Mouse (Mus musculus): Measurements from ENCODE around the gene Zbtb8b. TPM values are rescaled to one million over a fixed set of nuclear protein-coding genes. Genes with fewer than 3 reads are reported as not detected.

The Zbtb8b gene
- total RNA-seq, 1 experiment from 2014 or later, result 0.18 TPM

Other genes with a start within 250 kb of the Zbtb8b start
- 14.5 and 17.8 TPM in 2 replicates for gene C77080, start 179.4 kb downstream of the Zbtb8b start, total RNA-seq (2021)
- gene Sync, start 153.2 kb downstream of the Zbtb8b start, total RNA-seq (2021), result 0.61 and 0.86 TPM in 2 replicates
- gene Rbbp4, start 105.5 kb downstream of the Zbtb8b start, total RNA-seq (2021), result 76.8 and 152 TPM in 2 replicates
- 42.7 and 59.1 TPM in 2 replicates for gene Zbtb8os, start 105.2 kb downstream of the Zbtb8b start, total RNA-seq (2021)
- gene Zbtb8a, start 62.7 kb downstream of the Zbtb8b start, total RNA-seq (2021), result 7.0 and 8.7 TPM in 2 replicates
- 70.2 and 81.0 TPM in 2 replicates for gene Bsdc1, start 20.7 kb upstream of the Zbtb8b start, total RNA-seq (2021)
- gene Tssk3, start 50.2 kb upstream of the Zbtb8b start, total RNA-seq (2021), result not detected in 2 replicates
- not detected in 2 replicates for gene Fam229a, start 50.3 kb upstream of the Zbtb8b start, total RNA-seq (2021)
- gene Marcksl1, start 72.7 kb upstream of the Zbtb8b start, total RNA-seq (2021), result 61.0 and 68.3 TPM in 2 replicates
- 48.0 and 54.5 TPM in 2 replicates for gene Hdac1, start 101.9 kb upstream of the Zbtb8b start, total RNA-seq (2021)
- gene Lck, start 132.8 kb upstream of the Zbtb8b start, total RNA-seq (2021), result 3.7 and 4.3 TPM in 2 replicates
- gene Fam167b, start 137.7 kb upstream of the Zbtb8b start, total RNA-seq (2021), result 33.5 and 35.2 TPM in 2 replicates
- gene Eif3i, start 159.8 kb upstream of the Zbtb8b start, total RNA-seq (2021), result 167 and 171 TPM in 2 replicates
- gene Tmem234, start 159.8 kb upstream of the Zbtb8b start, total RNA-seq (2021), result 96.3 and 111 TPM in 2 replicates
- gene Dcdc2b, start 173.4 kb upstream of the Zbtb8b start, total RNA-seq (2021), result 2.0 TPM in 1 of 2 replicates, not detected in the other
- 39.3 and 45.6 TPM in 2 replicates for gene Iqcc, start 178.2 kb upstream of the Zbtb8b start, total RNA-seq (2021)
- 41.2 and 52.2 TPM in 2 replicates for gene Ccdc28b, start 183.1 kb upstream of the Zbtb8b start, total RNA-seq (2021)
- 64.1 and 76.6 TPM in 2 replicates for gene Txlna, start 200.2 kb upstream of the Zbtb8b start, total RNA-seq (2021)
- 80.1 and 95.8 TPM in 2 replicates for gene Kpna6, start 231.9 kb upstream of the Zbtb8b start, total RNA-seq (2021)